Mouse (Mus musculus) testis, adult 2 months (tissue): Measurements from ENCODE around the gene Aloxe3.
A peak's percentile ranks its signal among the peaks of the same experiment; 100 is the strongest.

ENCODE experiments used
- CTCF ChIP-seq: fragments of 200-500 bp; IDR thresholded peaks from 2 replicates; pipeline ENCODE4 v1.5.1; 2012; ENCODE audit warnings: low read depth, mild to moderate bottlenecking, inconsistent platforms, low read length, moderate library complexity; ENCODE audit not compliant: control insufficient read depth, insufficient read depth, insufficient replicate concordance
- POLR2A ChIP-seq: fragments of 200-500 bp; IDR thresholded peaks from 2 replicates; pipeline ENCODE4 v1.6.1; 2012; ENCODE audit warnings: low read depth, mild to moderate bottlenecking, inconsistent platforms, low read length, moderate library complexity; ENCODE audit not compliant: control insufficient read depth

- TF ChIP-seq POLR2A (peak; percentile 79; the same call in 1 of the 2 replicates), CTCF (no peak)
These were observed 28.5 kb upstream of the Aloxe3 start for GRCm38 (mm10) chr11:69096987-69097900.
